Mouse (Mus musculus): ENCODE measurements around the gene Pgbd5.

Gene Pgbd5

GRCm38 (mm10) chr8:124439558-124439957 is at the start of gene Pgbd5:
Gene Pgbd5 (minus strand): TSS chr8:124439658.
- no peak for DNase-seq (ENCODE audit: low spot score)

GRCm38 (mm10) chr8:124483356-124484115 is 44.1 kb upstream of the Pgbd5 start:
- DNase-seq (ENCODE audit: low spot score): no peak

GRCm38 (mm10) chr8:124482790-124483189 is 43.3 kb upstream of the Pgbd5 start:
- DNase-seq (ENCODE audit: low spot score): no peak

- no peak for DNase-seq (ENCODE audit: low spot score)
Observed at GRCm38 (mm10) chr8:124480321-124480720, 40.9 kb upstream of the Pgbd5 start.

- DNase-seq (ENCODE audit: low spot score): no peak
Observed at GRCm38 (mm10) chr8:124479251-124479650, 39.8 kb upstream of the Pgbd5 start.

GRCm38 (mm10) chr8:124476701-124477100 is 37.2 kb upstream of the Pgbd5 start:
- DNase-seq (ENCODE audit: low spot score): no peak

DNA sequence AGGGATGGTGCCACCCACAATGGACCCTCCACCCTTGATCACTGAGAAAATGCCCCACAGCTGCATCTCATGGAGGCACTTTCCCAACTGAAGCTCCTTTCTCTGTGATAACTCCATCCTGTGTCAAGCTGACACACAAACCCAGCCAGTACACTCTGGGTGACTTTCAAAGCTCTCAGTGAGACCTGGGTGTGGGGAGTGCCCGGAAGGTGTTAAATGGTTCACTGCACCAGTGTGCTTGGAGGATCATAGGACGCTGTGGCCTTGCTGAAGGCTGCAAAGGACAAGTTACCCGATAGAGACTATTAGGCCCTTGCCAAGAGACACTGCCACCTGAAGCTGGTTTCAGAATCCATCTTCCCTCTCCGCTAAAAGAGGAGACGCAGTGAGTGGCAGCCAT is 36.2 kb upstream of the Pgbd5 start:
- DNase-seq (ENCODE audit: low spot score): no peak

DNA sequence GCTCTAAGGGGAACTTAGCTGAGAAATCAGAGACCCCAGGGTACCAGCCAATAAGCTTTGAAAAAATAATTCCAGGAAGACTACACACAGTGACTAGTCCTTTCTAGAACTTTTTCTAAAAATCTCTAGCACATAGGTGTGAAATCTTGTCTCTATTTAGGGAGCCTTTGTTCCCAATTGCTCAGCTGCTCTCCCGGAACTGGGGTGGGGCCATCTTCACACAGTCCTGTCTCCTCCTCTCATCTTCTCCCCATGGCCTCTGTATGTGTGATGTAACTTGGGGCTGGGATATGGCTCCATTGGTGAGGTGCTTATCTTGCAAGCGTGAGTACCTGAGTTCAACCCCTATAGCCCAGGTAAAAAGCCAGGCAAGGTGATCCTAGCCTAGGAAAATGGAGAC is 25.2 kb upstream of the Pgbd5 start:
- no peak for DNase-seq (ENCODE audit: low spot score)

DNA sequence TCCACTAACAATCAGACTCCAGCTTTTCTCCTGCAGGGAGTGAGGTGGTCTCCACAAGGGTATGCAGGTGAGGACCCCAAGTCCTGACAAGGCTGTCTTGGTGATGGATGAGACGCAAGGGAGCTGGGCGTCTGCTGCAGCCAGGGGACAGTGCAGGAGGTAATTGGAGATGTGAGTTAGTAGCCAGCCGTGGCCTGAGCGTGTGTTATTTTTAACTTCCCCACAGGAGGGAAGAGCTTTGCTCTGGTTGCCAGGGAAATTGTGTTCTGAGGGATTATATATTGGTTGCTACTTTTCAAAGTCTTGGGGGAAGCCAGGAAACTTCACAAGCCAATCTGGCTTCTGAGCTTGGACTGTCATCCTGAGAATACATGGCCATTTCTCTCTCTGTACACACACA is 23.7 kb upstream of the Pgbd5 start:
- no peak for DNase-seq (ENCODE audit: low spot score)

- DNase-seq (ENCODE audit: low spot score): no peak
Observed at GRCm38 (mm10) chr8:124462192-124462591, 22.7 kb upstream of the Pgbd5 start.

GRCm38 (mm10) chr8:124461103-124461502 is 21.6 kb upstream of the Pgbd5 start:
- no peak for DNase-seq (ENCODE audit: low spot score)

DNA sequence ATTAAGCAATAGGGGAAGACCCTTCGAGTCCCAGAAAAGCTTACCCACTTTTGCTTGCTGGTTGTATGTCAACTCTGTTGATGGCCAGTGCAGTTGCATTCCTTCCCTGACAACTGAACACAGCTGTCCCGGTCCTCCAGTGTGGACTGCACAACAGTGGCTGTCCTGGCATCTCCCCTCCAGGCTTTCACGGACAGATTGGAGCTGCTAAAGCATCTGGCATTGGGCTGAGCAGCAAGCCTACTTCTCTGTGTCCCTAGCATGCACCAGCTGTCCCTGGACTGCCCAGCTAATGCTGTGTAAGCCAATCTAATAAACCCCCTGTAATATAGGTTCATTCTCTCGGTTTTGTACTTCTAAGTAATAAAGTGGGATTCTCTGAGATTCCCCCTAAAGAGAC is 21.2 kb upstream of the Pgbd5 start:
- DNase-seq (ENCODE audit: low spot score): no peak

DNA sequence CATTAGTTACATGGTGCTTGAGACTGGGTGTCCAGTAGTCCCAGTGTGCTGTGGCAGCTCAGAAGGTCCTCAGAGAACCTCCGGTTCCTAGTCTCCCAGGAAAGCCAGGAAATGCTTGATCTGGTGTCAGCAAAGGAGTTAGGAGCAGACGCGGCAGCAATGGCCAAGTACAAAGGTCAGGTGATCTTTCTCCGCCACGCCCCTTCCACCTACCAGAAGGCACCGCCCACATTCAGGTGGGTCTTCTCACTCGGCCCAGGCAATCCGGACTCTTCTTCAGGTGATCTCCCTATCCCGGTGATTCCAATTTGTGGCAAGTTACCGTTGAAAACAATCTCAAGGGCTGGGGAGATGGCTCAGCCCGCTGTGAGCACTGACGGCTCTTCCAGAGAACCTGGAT is 20.2 kb upstream of the Pgbd5 start:
- DNase-seq (ENCODE audit: low spot score): no peak

GRCm38 (mm10) chr8:124455359-124455758 is 15.9 kb upstream of the Pgbd5 start:
- DNase-seq (ENCODE audit: low spot score): no peak

GRCm38 (mm10) chr8:124450192-124450895 is 10.9 kb upstream of the Pgbd5 start:
- DNase-seq (ENCODE audit: low spot score): no peak

DNA sequence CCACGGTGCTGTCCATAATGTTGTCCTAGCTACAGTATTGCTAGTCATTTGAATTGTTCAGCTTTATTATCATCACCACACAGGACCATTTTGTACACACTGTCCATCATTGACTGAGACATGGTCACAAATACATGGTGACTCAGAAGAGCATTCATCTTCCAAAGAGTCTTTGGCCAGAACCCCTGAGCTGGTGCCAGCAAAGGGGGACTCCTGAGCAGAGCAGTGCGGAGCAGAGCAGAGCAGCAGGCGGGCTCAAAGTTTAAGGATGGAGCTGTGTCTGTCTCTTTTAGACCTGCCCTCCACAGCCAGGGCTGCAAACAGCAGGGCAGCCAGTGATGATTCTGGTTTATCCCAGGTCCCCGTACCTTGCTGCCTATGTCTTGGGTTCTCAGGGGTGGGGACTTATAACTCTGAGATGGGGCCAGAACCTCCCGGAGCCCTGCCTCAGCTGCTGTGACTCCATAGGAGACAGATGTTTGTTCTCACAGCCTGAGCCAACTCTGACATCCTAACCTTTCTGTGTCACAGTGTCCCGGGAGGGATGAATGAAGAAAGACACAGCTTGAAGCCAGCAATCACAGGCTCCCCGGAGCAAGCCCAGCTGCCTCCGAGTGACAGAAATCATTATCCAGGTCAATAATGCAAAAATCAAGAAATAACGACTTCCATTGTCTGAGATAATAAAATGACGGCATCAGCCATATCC is 9.7 kb upstream of the Pgbd5 start:
- DNase-seq (ENCODE audit: low spot score): no peak

- DNase-seq (ENCODE audit: low spot score): no peak
Observed at GRCm38 (mm10) chr8:124436741-124437140, 2.7 kb downstream of the Pgbd5 start.

GRCm38 (mm10) chr8:124435707-124436243 is 3.7 kb downstream of the Pgbd5 start:
- DNase-seq (ENCODE audit: low spot score): peak; percentile 55

GRCm38 (mm10) chr8:124435170-124435569 is 4.3 kb downstream of the Pgbd5 start:
- DNase-seq (ENCODE audit: low spot score): peak; percentile 55

- DNase-seq (ENCODE audit: low spot score): peak; percentile 100
Observed at GRCm38 (mm10) chr8:124434126-124434790, 5.2 kb downstream of the Pgbd5 start.

GRCm38 (mm10) chr8:124433451-124434125 is 5.9 kb downstream of the Pgbd5 start:
- DNase-seq (ENCODE audit: low spot score): peak; percentile 63
